Mouse (Mus musculus) midbrain, embryonic 16.5 days (tissue): ENCODE data around the gene Brd3os. TPM values are rescaled to one million over a fixed set of nuclear protein-coding genes. Genes with fewer than 3 reads are reported as not detected.

Experiments
- ATAC-seq: fragments of 200-750 bp; cut with Nextera tagmentation; 2 replicates; pipeline ENCODE4 v1.8.0; 2017; ENCODE audit warnings: moderate TSS enrichment
- H3K27ac ChIP-seq: fragments of 300-500 bp; sonication (generic); 2 replicates; pipeline ENCODE4 v1.5.1; 2014; ENCODE audit warnings: mild to moderate bottlenecking, low read length, mixed read lengths
- H3K27me3 ChIP-seq: fragments of 300-500 bp; sonication (generic); 2 replicates; pipeline ENCODE4 v1.6.1; 2014; ENCODE audit warnings: low read depth, low read length, mixed read lengths; ENCODE audit not compliant: control insufficient read depth, insufficient read depth
- H3K36me3 ChIP-seq: fragments of 300-500 bp; sonication (generic); 2 replicates; pipeline ENCODE4 v1.6.1; 2014; ENCODE audit warnings: mild to moderate bottlenecking, low read length, moderate library complexity, mixed read lengths; ENCODE audit not compliant: control insufficient read depth, insufficient read depth
- H3K4me1 ChIP-seq: fragments of 300-500 bp; sonication (generic); 2 replicates; pipeline ENCODE4 v1.6.1; 2014; ENCODE audit warnings: mild to moderate bottlenecking, low read length, mixed read lengths; ENCODE audit not compliant: control insufficient read depth, insufficient read depth
- H3K4me2 ChIP-seq: fragments of 300-500 bp; sonication (generic); 2 replicates; pipeline ENCODE4 v1.6.1; 2014; ENCODE audit warnings: mild to moderate bottlenecking, low read length, mixed read lengths
- H3K4me3 ChIP-seq: fragments of 300-500 bp; sonication (generic); 2 replicates; pipeline ENCODE4 v1.5.1; 2014; ENCODE audit warnings: low read depth, mild to moderate bottlenecking, low read length, moderate library complexity, mixed read lengths
- H3K9ac ChIP-seq: fragments of 300-500 bp; sonication (generic); 2 replicates; pipeline ENCODE4 v1.6.1; 2014; ENCODE audit warnings: low read depth, low read length, mixed read lengths
- H3K9me3 ChIP-seq: fragments of 300-500 bp; sonication (generic); replicated peaks from 2 replicates; pipeline ENCODE4 v1.6.1; 2014; ENCODE audit warnings: mild to moderate bottlenecking, low read length, mixed read lengths; ENCODE audit not compliant: control insufficient read depth, poor library complexity, severe bottlenecking
- WGBS: fragments of 180-500 bp; shearing (Covaris S2); extraction: QIAGEN DNeasy Blood & Tissue Kit; methylation state at CpG from one replicate; pipeline ENCODE4 v1.1.7; 2014; 5-methylcytosine and 5-hydroxymethylcytosine counted together
- polyA plus RNA-seq: library from polyadenylated mRNA; unstranded; fragments of >200 nt; fragmentation: Nextera tagmentation; extraction: Ambion mirVana; gene quantifications from 2 replicates; pipeline ENCODE4 v1.2.1, GENCODE M21; 2015

The Brd3os gene
- polyA plus RNA-seq, 1 experiment from 2014 or later: 43.0 TPM

GRCm38 (mm10) chr2:27428071-27428470, 14.1 kb upstream of the Brd3os start:
- ATAC-seq: peak; percentile 34
- no peaks in the 10 kb centered on the region for H3K9me3 ChIP-seq
- peaks cover 25% of the 10 kb centered on the region for H3K4me1 ChIP-seq
- H3K27ac ChIP-seq: 0 out of 2 replicates have a peak overlapping the region, but pooled peaks have one; percentile 15
- H3K36me3 ChIP-seq: no peaks in the 10 kb centered on the region
- H3K27me3 ChIP-seq: no peaks in the 10 kb centered on the region
- H3K4me2 ChIP-seq: no peak overlapping the region
- H3K9ac ChIP-seq: no peak overlapping the region
- no peak overlapping the region for H3K4me3 ChIP-seq
- 0% methylated on average over 4 of the region's 4 CpGs for WGBS

DNA sequence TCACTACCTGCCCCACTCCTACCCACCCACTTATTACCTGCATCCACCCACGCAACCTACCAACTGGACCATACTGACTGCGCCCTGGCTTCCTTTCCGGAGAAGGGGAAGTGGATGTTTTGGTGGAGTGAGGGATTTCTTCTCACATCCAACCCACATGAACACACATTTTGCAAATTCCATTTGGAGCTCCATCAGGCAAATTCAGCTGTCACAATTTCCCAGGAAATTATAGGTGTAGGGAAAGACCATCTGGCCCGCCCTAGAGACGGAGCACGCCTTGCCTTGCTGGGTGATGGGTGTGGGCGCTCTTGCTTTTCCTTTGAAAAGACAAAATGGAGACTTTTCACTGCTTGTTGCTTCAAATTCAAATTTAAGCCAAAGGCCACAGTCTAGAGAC, 11.5 kb upstream of the Brd3os start:
- no peak for ATAC-seq
- WGBS: 97% methylated on average over 7 of the region's 7 CpGs
- Histone ChIP-seq H3K4me2 (no peak overlapping the region), H3K4me3 (no peak overlapping the region), H3K9me3 (no peaks in the 10 kb centered on the region), H3K4me1 (peaks cover 3% of the 10 kb centered on the region), H3K36me3 (no peaks in the 10 kb centered on the region), H3K9ac (no peak overlapping the region), H3K27me3 (no peaks in the 10 kb centered on the region), H3K27ac (no peak overlapping the region)

- Histone ChIP-seq H3K36me3 (no peaks in the 10 kb centered on the region), H3K9ac (no peak overlapping the region), H3K4me2 (no peak overlapping the region), H3K27ac (no peak overlapping the region), H3K4me1 (no peaks in the 10 kb centered on the region; the same call in none of the 2 replicates), H3K4me3 (no peak overlapping the region), H3K9me3 (no peaks in the 10 kb centered on the region), H3K27me3 (no peaks in the 10 kb centered on the region)
- 79% methylated on average over 2 of the region's 2 CpGs for WGBS
- ATAC-seq: no peak
Observed at GRCm38 (mm10) chr2:27432599-27432998, 9.5 kb upstream of the Brd3os start.

GRCm38 (mm10) chr2:27437876-27438275, 4.2 kb upstream of the Brd3os start:
- H3K4me1 ChIP-seq: peaks cover 2% of the 10 kb centered on the region
- no peaks in the 10 kb centered on the region for H3K27me3 ChIP-seq
- ATAC-seq: no peak
- no peak overlapping the region for H3K4me3 ChIP-seq
- H3K4me2 ChIP-seq: no peak overlapping the region
- H3K9me3 ChIP-seq: no peaks in the 10 kb centered on the region
- H3K27ac ChIP-seq: no peak overlapping the region
- WGBS: 73% methylated on average over 1 of the region's 1 CpGs
- no peak overlapping the region for H3K9ac ChIP-seq
- no peaks in the 10 kb centered on the region for H3K36me3 ChIP-seq

- ATAC-seq: no peak
- H3K4me3 ChIP-seq: no peak overlapping the region
- no peak overlapping the region for H3K9ac ChIP-seq
- 30% methylated on average over 11 of the region's 11 CpGs for WGBS
- H3K4me1 ChIP-seq: peaks cover 6% of the 10 kb centered on the region
- no peaks in the 10 kb centered on the region for H3K36me3 ChIP-seq
- no peaks in the 10 kb centered on the region for H3K27me3 ChIP-seq
- H3K27ac ChIP-seq: no peak overlapping the region
- H3K4me2 ChIP-seq: no peak overlapping the region
- no peaks in the 10 kb centered on the region for H3K9me3 ChIP-seq
Observed at GRCm38 (mm10) chr2:27438281-27438680, 3.8 kb upstream of the Brd3os start.

DNA sequence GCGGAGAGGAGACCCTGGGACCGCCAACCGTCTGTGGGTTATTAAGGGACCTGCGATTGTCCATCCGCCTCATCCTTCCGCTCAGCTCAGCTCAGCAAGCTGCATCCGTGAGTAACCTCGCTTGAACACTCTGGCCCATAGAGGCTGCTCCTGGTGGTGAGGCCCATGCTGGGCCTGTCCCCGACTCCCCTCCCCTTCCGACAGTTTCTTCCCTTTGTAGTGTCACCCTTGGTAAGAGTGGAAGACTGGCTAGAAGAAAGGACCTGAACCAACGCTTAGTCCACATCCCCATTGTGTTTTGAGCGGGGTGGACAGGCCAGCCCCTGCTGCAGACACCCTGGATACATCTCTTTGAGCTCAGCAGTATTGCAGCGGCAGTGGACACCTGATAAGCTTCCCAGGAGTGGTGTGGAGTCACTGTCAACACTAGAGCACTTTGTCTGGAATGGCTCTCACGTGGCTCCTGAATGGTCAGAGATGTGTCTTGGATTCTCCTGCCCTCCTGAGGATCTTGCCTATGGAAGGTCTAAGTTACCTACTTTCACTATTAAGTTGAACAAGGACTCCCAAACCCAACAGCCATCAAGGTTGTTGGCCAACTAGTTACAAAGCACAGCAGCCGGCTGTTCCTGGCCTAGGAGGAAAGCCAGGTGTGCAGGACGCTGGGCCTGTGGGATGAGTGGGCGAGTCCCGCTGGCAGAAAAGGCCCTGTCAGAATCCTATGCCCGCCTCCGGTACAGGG, 755 bp downstream of the Brd3os start:
- ATAC-seq: peak; percentile 67
- Histone ChIP-seq H3K36me3 (peaks cover 6% of the 10 kb centered on the region), H3K27ac (peak overlapping the region; percentile 83), H3K9me3 (no peaks in the 10 kb centered on the region), H3K9ac (peak overlapping the region; percentile 86), H3K27me3 (no peaks in the 10 kb centered on the region), H3K4me1 (peaks cover 12% of the 10 kb centered on the region), H3K4me3 (peak overlapping the region; percentile 74), H3K4me2 (peak overlapping the region; percentile 86)
- 31% methylated on average over 20 of the region's 20 CpGs for WGBS

DNA sequence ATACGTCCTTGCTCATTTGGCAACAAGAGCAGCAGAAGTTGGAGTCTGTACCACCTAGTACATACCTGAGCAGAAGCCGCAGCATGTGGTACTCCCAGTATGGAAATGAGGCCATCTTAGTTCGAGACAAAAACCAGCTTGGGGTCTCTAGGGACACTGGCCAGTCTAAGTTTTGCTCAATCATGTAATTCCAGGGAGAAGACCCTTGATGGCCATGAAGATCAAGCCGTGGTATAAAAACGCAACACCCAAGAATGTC, 1.3 kb downstream of the Brd3os start:
- 76% methylated on average over 5 of the region's 5 CpGs for WGBS
- H3K27ac ChIP-seq: no peak overlapping the region
- H3K4me2 ChIP-seq: peak overlapping the region; percentile 86
- H3K9me3 ChIP-seq: no peaks in the 10 kb centered on the region
- peak overlapping the region; percentile 74; the same call in 1 of the 2 replicates for H3K4me3 ChIP-seq
- no peak for ATAC-seq
- peaks cover 10% of the 10 kb centered on the region for H3K36me3 ChIP-seq
- H3K9ac ChIP-seq: no peak overlapping the region
- peaks cover 12% of the 10 kb centered on the region for H3K4me1 ChIP-seq
- no peaks in the 10 kb centered on the region for H3K27me3 ChIP-seq

GRCm38 (mm10) chr2:27445910-27446309, 3.8 kb downstream of the Brd3os start:
- Histone ChIP-seq H3K27me3 (no peaks in the 10 kb centered on the region), H3K4me1 (peaks cover 12% of the 10 kb centered on the region), H3K4me3 (no peak overlapping the region), H3K9me3 (no peaks in the 10 kb centered on the region), H3K36me3 (peaks cover 24% of the 10 kb centered on the region), H3K4me2 (no peak overlapping the region), H3K27ac (no peak overlapping the region), H3K9ac (no peak overlapping the region)
- no peak for ATAC-seq
- WGBS: 90% methylated on average over 3 of the region's 3 CpGs

- H3K4me2 ChIP-seq: no peak overlapping the region
- WGBS: 97% methylated on average over 8 of the region's 8 CpGs
- no peaks in the 10 kb centered on the region for H3K27me3 ChIP-seq
- H3K4me1 ChIP-seq: peaks cover 12% of the 10 kb centered on the region
- no peak overlapping the region for H3K9ac ChIP-seq
- no peak overlapping the region for H3K4me3 ChIP-seq
- H3K9me3 ChIP-seq: no peaks in the 10 kb centered on the region
- H3K36me3 ChIP-seq: peaks cover 30% of the 10 kb centered on the region
- H3K27ac ChIP-seq: no peak overlapping the region
- ATAC-seq: no peak
Observed at GRCm38 (mm10) chr2:27446812-27447211, 4.7 kb downstream of the Brd3os start.
